In genomic region chr11:75990965-75991835, GRCm38 (mm10) we compare ENCODE assay signal across 21 mouse cellular contexts. TPM values are rescaled to one million over a fixed set of nuclear protein-coding genes. Genes with fewer than 3 reads are reported as not detected.
DNase-seq lines count a peak whose midpoint lies in the region; ATAC-seq and TF ChIP-seq lines count a peak whose summit lies in the region.
"Had no signal": no experiment of that assay in that cellular context is flagged by ENCODE, and none has a peak within 500 bp of the region (broad histone marks: within the 10 kb centered on the region; RNA-seq: fewer than 3 reads in every experiment).

No protein-coding gene starts in this region.

- no peaks in the 10 kb centered on the region for H3K4me1 ChIP-seq in midbrain, postnatal 0 days (ENCODE audit: insufficient read depth, low read length)
- no peaks in the 10 kb centered on the region for H3K4me1 ChIP-seq in midbrain, embryonic 14.5 days (ENCODE audit: control insufficient read depth, insufficient read depth, low read length)
- H3K4me1 ChIP-seq: forebrain, embryonic 15.5 days; hindbrain, embryonic 15.5 days; limb, embryonic 12.5 days; midbrain, embryonic 13.5 days had no signal

- TF ChIP-seq CTCF in midbrain, postnatal 0 days (IDR thresholded peaks at IDR 0.05): peak; percentile 37
- TF ChIP-seq CTCF in brain, embryonic 14.5 days (IDR thresholded peaks at IDR 0.05; ENCODE audit: borderline replicate concordance, extremely low read depth, insufficient read depth, insufficient read length): 0 out of 2 replicates have a peak, but pooled peaks have one; percentile 20

- no peaks in the 10 kb centered on the region for H3K36me3 ChIP-seq in midbrain, postnatal 0 days (ENCODE audit: insufficient read depth, low read length)
- no peaks in the 10 kb centered on the region for H3K36me3 ChIP-seq in midbrain, embryonic 14.5 days (ENCODE audit: control insufficient read depth, insufficient read depth, low read length)
- H3K36me3 ChIP-seq: forebrain, embryonic 15.5 days; hindbrain, embryonic 15.5 days; limb, embryonic 12.5 days; midbrain, embryonic 13.5 days had no signal

- no peak overlapping the region for H3K27ac ChIP-seq in midbrain, postnatal 0 days (ENCODE audit: low read depth, low read length)
- H3K27ac ChIP-seq in midbrain, embryonic 14.5 days (replicated peaks; ENCODE audit: low read depth, low read length): no peak overlapping the region
- H3K27ac ChIP-seq: forebrain, embryonic 15.5 days; hindbrain, embryonic 15.5 days; limb, embryonic 12.5 days; macrophage; midbrain, embryonic 13.5 days had no signal

- no peaks in the 10 kb centered on the region for H3K9me3 ChIP-seq in midbrain, postnatal 0 days (ENCODE audit: low read length)
- no peaks in the 10 kb centered on the region for H3K9me3 ChIP-seq in midbrain, embryonic 14.5 days (ENCODE audit: control insufficient read depth, low read length)
- H3K9me3 ChIP-seq: forebrain, embryonic 15.5 days; hindbrain, embryonic 15.5 days; limb, embryonic 12.5 days; midbrain, embryonic 13.5 days had no signal

- H3K4me2 ChIP-seq in midbrain, postnatal 0 days (ENCODE audit: low read depth, low read length, poor library complexity, severe bottlenecking): no peak overlapping the region
- H3K4me2 ChIP-seq in midbrain, embryonic 14.5 days (ENCODE audit: low read length): no peak overlapping the region
- H3K4me2 ChIP-seq: forebrain, embryonic 15.5 days; heart, embryonic 11.5 days; hindbrain, embryonic 15.5 days; limb, embryonic 12.5 days; midbrain, embryonic 13.5 days had no signal

- no peak overlapping the region for H3K4me3 ChIP-seq in midbrain, postnatal 0 days (ENCODE audit: low read depth, low read length)
- no peak overlapping the region for H3K4me3 ChIP-seq in midbrain, embryonic 14.5 days (replicated peaks; ENCODE audit: low read depth, low read length)
- H3K4me3 ChIP-seq: forebrain, embryonic 15.5 days; hindbrain, embryonic 15.5 days; limb, embryonic 12.5 days; midbrain, embryonic 13.5 days had no signal

- H3K27me3 ChIP-seq in midbrain, postnatal 0 days (ENCODE audit: insufficient read depth, low read length): no peaks in the 10 kb centered on the region
- H3K27me3 ChIP-seq in midbrain, embryonic 14.5 days (ENCODE audit: control insufficient read depth, insufficient read depth, low read length): no peaks in the 10 kb centered on the region
- H3K27me3 ChIP-seq: forebrain, embryonic 15.5 days; hindbrain, embryonic 15.5 days; limb, embryonic 12.5 days; midbrain, embryonic 13.5 days had no signal

- WGBS in midbrain, postnatal 0 days: 78% methylated on average over 15 of the region's 15 CpGs
- 80% methylated on average over 15 of the region's 15 CpGs for WGBS in midbrain, embryonic 14.5 days

- no peak for TF ChIP-seq POLR2A in brain, embryonic 14.5 days (IDR thresholded peaks at IDR 0.05; ENCODE audit: borderline replicate concordance, extremely low read depth, insufficient read depth, insufficient read length, poor library complexity, severe bottlenecking)

- no peak overlapping the region for H3K9ac ChIP-seq in midbrain, postnatal 0 days (replicated peaks; ENCODE audit: low read length, poor library complexity, severe bottlenecking)
- no peak overlapping the region for H3K9ac ChIP-seq in midbrain, embryonic 14.5 days (replicated peaks; ENCODE audit: low read length)
- H3K9ac ChIP-seq: forebrain, embryonic 15.5 days; hindbrain, embryonic 15.5 days; limb, embryonic 12.5 days; midbrain, embryonic 13.5 days had no signal

- no peak for ATAC-seq in midbrain, postnatal 0 days (ENCODE audit: low FRiP score)
- no peak for ATAC-seq in midbrain, embryonic 14.5 days (ENCODE audit: low FRiP score, low TSS enrichment)
- ATAC-seq: forebrain, embryonic 15.5 days; midbrain, embryonic 13.5 days had no signal

- peak; percentile 52 for DNase-seq in layer of hippocampus, adult 11-12 months (ENCODE audit: low spot score)
- DNase-seq in layer of hippocampus, postnatal 25 days (ENCODE audit: extremely low spot score in 1 of 2, low spot score in 1 of 2): no peak
- DNase-seq in midbrain, postnatal 0 days (ENCODE audit: low spot score): no peak
- DNase-seq in midbrain, embryonic 14.5 days: no peak
- DNase-seq in brain, embryonic 14.5 days (ENCODE audit: low read depth): no peak
- DNase-seq in heart, postnatal 25 days (ENCODE audit: low spot score): no peak
- DNase-seq in embryo, embryonic 9.5 days (ENCODE audit: extremely low spot score): no peak
- DNase-seq: adrenal gland, postnatal 25 days; cerebellum, postnatal 10 days; embryo, embryonic 11 days; heart, postnatal 14 days; kidney, adult 2 months; kidney, postnatal 25 days had no signal

- intact Hi-C loops in heart, postnatal 25 days (cut with DNase I): no loop called here

RNA-seq across cellular contexts. Expression of gene 1700016K19Rik, which starts 8.5 kb away (rescaled TPM):
- 1 to 10 TPM; 2.4 to 3.0 TPM for total RNA-seq in layer of hippocampus, postnatal 25 days (2021)
- total RNA-seq in midbrain, postnatal 0 days (2014; rRNA removed): 5.5 and 11.3 TPM in 2 replicates
- polyA plus RNA-seq in midbrain, postnatal 0 days (2015; fragmentation: Nextera tagmentation; extraction: Ambion mirVana): 8.6 and 8.8 TPM in 2 replicates
- 2.1 and 2.7 TPM in 2 replicates for polyA plus RNA-seq in midbrain, embryonic 14.5 days (2014; fragmentation: Nextera tagmentation; extraction: Ambion mirVana)
- 3.3 and 3.7 TPM in 2 replicates for polyA plus RNA-seq in brain, embryonic 14.5 days (2012; rRNA removed)
- total RNA-seq in heart, postnatal 25 days (2021): not detected
- total RNA-seq: adrenal gland, postnatal 25 days; gastrocnemius, adult 18-20 months had no signal
- polyA plus RNA-seq: heart, embryonic 11.5 days; liver, embryonic 16.5 days; macrophage had no signal

RNA-seq across cellular contexts. Expression of gene Rflnb, which starts 36.4 kb away (rescaled TPM):
- 10 to 100 TPM in 1 of 2 experiments, 1 to 10 TPM in 1; 9.6 to 10.3 TPM for total RNA-seq in layer of hippocampus, postnatal 25 days (2021)
- total RNA-seq in midbrain, postnatal 0 days (2014; rRNA removed): 16.7 and 17.7 TPM in 2 replicates
- polyA plus RNA-seq in midbrain, postnatal 0 days (2015; fragmentation: Nextera tagmentation; extraction: Ambion mirVana): 15.2 and 16.3 TPM in 2 replicates
- polyA plus RNA-seq in midbrain, embryonic 14.5 days (2014; fragmentation: Nextera tagmentation; extraction: Ambion mirVana): 6.3 and 7.7 TPM in 2 replicates
- polyA plus RNA-seq in brain, embryonic 14.5 days (2012; rRNA removed): 3.4 and 6.0 TPM in 2 replicates
- 10 to 100 TPM; 42.5 to 51.7 TPM for total RNA-seq in heart, postnatal 25 days (2021)

RNA-seq across cellular contexts. Expression of gene Rph3al, which starts 53.0 kb away (rescaled TPM):
- 1 to 10 TPM; 5.9 to 8.7 TPM for total RNA-seq in layer of hippocampus, postnatal 25 days (2021)
- total RNA-seq in midbrain, postnatal 0 days (2014; rRNA removed): 3.4 and 4.0 TPM in 2 replicates
- polyA plus RNA-seq in midbrain, postnatal 0 days (2015; fragmentation: Nextera tagmentation; extraction: Ambion mirVana): 3.0 and 3.1 TPM in 2 replicates
- polyA plus RNA-seq in midbrain, embryonic 14.5 days (2014; fragmentation: Nextera tagmentation; extraction: Ambion mirVana): 1.6 and 2.3 TPM in 2 replicates
- polyA plus RNA-seq in brain, embryonic 14.5 days (2012; rRNA removed): 1.7 and 3.1 TPM in 2 replicates
- total RNA-seq in heart, postnatal 25 days (2021): 10 to 100 TPM in 1 of 2 experiments, 1 to 10 TPM in 1; 9.8 to 11.5 TPM
- polyA plus RNA-seq: macrophage had no signal
